ENCODE assay signal across 8 mouse cellular contexts in the genomic region with DNA sequence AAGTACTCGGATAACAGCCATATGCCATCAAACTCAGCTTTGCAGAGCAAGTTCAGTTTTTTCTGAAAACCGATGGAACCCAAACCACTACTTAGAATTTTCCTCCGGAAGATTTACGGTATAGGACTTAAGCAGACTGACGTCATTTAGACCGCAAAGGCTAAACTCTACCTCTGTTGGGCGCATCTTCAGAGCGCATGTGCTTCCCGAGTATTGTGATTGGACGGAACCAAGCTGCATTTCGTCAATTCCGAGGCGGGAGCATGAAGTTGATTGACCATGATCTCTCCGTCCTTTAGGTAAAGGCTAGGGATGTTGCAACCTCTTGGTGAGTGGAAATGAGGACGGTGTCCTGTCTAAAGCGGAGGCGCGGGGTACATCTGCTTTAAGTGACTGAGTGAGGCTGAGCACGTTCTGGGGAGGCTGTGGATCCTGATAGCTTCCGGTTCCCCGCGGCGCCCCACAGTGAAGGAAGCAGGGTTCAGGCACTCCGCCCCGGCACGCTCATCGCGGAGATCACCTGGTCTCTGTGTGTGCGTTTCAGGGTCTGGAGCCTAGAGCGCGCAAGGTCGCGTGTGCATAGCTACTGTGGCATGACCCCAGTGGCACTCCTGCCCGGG. TPM values are rescaled to one million over a fixed set of nuclear protein-coding genes. Genes with fewer than 3 reads are reported as not detected.
A peak's percentile ranks its signal among the peaks of the same experiment; 100 is the strongest.
DNase-seq lines count a peak whose midpoint lies in the region; ATAC-seq lines count a peak whose summit lies in the region.

A gene (plus strand): TSS at position 199 of the 620 bp plus-strand sequence.

- no peaks in the 10 kb centered on the region for H3K36me3 ChIP-seq in forebrain, embryonic 14.5 days (ENCODE audit: control insufficient read depth, insufficient read depth, low read length)
- H3K36me3 ChIP-seq in neural tube, embryonic 15.5 days: no peaks in the 10 kb centered on the region

- H3K9me3 ChIP-seq in forebrain, embryonic 14.5 days (replicated peaks; ENCODE audit: control insufficient read depth, low read length): no peaks in the 10 kb centered on the region
- H3K9me3 ChIP-seq in neural tube, embryonic 15.5 days (replicated peaks): no peaks in the 10 kb centered on the region

- H3K4me1 ChIP-seq in forebrain, embryonic 14.5 days (ENCODE audit: control insufficient read depth, insufficient read depth, low read length): peaks cover 5% of the 10 kb centered on the region; the same call in 1 of the 2 replicates
- peaks cover 11% of the 10 kb centered on the region for H3K4me1 ChIP-seq in neural tube, embryonic 15.5 days

- H3K27me3 ChIP-seq in forebrain, embryonic 14.5 days (replicated peaks; ENCODE audit: control insufficient read depth, insufficient read depth, low read length): no peaks in the 10 kb centered on the region
- no peaks in the 10 kb centered on the region for H3K27me3 ChIP-seq in neural tube, embryonic 15.5 days (replicated peaks)

- H3K4me3 ChIP-seq in forebrain, embryonic 14.5 days (ENCODE audit: low read depth, low read length): peak within 1 kb of the TSS; percentile 66
- peak within 1 kb of the TSS; percentile 78 for H3K4me3 ChIP-seq in neural tube, embryonic 15.5 days (replicated peaks)

- WGBS in forebrain, embryonic 14.5 days: under 1% methylated on average over 34 of the region's 34 CpGs
- under 1% methylated on average over 34 of the region's 34 CpGs for whole genome bisulfite sequencing in neural tube, embryonic 15.5 days

- ATAC-seq in forebrain, embryonic 14.5 days: peak; percentile 98
- ATAC-seq in neural tube, embryonic 15.5 days (ENCODE audit: low FRiP score): peak; percentile 98

- H3K9ac ChIP-seq in forebrain, embryonic 14.5 days (ENCODE audit: low read length): peak within 1 kb of the TSS; percentile 81
- peak within 1 kb of the TSS; percentile 85 for H3K9ac ChIP-seq in neural tube, embryonic 15.5 days (replicated peaks)

- intact Hi-C loops in heart, postnatal 14 days (cut with DNase I): loop anchor here (2.0 kb wide), 1 partner anchor 48 kb away; a partner anchor contains a TSS

- peak within 1 kb of the TSS; percentile 81 for H3K4me2 ChIP-seq in forebrain, embryonic 14.5 days (ENCODE audit: low read length)
- peak within 1 kb of the TSS; percentile 82 for H3K4me2 ChIP-seq in neural tube, embryonic 15.5 days

- DNase-seq in ES-CJ7 (ENCODE audit: low read depth, low spot score): peak; percentile 99
- DNase-seq in cerebellum, adult 11 months: peak; percentile 88
- peak; percentile 97 for DNase-seq in forebrain, embryonic 14.5 days (ENCODE audit: low spot score)
- peak; percentile 79 to 81 for DNase-seq in heart, postnatal 14 days
- peak; percentile 91 for DNase-seq in layer of hippocampus, adult 11-12 months (ENCODE audit: low spot score)
- DNase-seq in lung, adult 18-20 months: peak; percentile 90 to 92
- DNase-seq in testis, postnatal 14 days (ENCODE audit: low spot score): peak; percentile 86

- H3K27ac ChIP-seq in forebrain, embryonic 14.5 days (ENCODE audit: low read depth, low read length): peak within 1 kb of the TSS; percentile 65
- peak within 1 kb of the TSS; percentile 92 for H3K27ac ChIP-seq in neural tube, embryonic 15.5 days (replicated peaks)

RNA-seq across cellular contexts. Expression of the gene that starts here (rescaled TPM):
- polyA plus RNA-seq in forebrain, embryonic 14.5 days (2014; fragmentation: Nextera tagmentation; extraction: Ambion mirVana): 36.6 and 36.8 TPM in 2 replicates
- 10 to 100 TPM; 20.6 to 20.7 TPM for total RNA-seq in heart, postnatal 14 days (2021)
- 37.8 and 38.4 TPM in 2 replicates for polyA plus RNA-seq in neural tube, embryonic 15.5 days (2015; fragmentation: Nextera tagmentation; extraction: Ambion mirVana)

Comparison
In these comparisons a context has a peak if more than half of its experiments do, and no peak if none do; other contexts are left out.
1. Peak in every context shown above with its lines: DNase-seq, ATAC-seq, H3K4me3 ChIP-seq and H3K27ac ChIP-seq.